Mouse (Mus musculus): ENCODE results near the gene Tnfrsf21.

The Tnfrsf21 gene

DNA sequence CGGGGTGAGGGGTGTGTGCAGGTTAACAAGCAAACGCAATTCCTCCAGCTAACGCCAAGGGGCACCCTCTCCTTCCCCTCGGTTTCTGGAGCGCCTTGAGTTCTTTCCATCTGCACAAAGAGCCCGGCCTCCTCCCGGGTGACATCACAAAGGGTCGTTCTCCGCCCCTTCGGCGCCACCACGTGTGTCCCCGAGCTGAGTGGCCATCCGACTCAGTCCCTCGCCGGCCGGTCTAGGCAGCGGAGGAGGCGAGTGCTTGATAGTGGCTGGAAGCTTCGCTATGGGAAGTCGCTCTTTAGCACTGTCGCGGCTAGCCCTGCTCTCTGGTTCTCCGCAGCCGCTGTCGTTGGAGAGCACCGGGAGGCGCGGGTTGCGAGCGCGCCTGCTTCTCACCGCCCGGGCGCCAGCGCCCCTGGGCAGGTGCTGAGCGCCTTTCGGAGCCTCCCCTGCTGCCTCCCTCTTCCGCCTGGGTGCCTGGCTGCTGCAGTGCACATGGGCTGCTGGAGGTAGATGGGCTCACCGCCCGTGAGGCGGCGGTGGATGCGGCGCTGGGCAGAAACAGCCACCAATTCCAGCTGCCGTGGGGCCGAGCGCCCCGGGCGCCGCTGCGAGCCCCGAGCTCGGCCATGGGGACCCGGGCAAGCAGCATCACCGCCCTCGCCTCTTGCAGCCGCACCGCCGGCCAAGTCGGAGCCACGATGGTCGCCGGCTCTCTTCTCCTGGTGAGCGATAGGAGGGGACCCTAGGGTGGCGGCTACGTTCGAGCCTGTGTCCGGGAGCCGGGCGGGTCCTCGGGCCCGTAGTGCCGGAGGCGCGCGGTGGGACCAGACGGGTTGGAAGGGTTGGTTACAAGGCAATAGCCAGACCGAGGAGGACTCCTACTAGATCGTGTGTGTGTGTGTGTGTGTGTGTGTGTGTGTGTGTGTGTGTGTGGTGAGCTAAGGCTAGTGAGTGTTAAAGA lies at the start of gene Tnfrsf21:
TSS of gene Tnfrsf21 (plus strand) at position 185 of the 961 bp plus-strand sequence.
- peak; percentile 97 for DNase-seq (ENCODE audit: inconsistent ontology term)

DNA sequence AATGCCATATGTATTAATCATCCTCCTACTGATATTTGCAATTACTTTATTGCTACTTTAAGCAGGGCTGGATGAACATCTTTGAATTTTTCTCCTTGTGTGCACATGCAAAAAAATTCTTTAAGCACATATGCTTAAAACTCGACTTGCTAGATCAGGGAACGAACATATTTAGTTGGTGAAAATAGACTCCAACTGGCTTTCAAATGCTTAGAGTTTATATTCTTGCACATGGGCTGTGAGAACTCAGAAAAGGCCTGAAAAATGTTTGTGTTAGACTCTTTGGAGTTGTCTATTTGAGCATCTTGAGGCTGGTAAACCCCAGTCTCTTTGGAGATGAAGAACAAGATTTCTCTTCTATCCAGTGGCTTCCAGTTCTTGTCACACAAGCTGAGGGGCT lies 48.2 kb upstream of the Tnfrsf21 start:
- no peak for DNase-seq (ENCODE audit: inconsistent ontology term)

DNA sequence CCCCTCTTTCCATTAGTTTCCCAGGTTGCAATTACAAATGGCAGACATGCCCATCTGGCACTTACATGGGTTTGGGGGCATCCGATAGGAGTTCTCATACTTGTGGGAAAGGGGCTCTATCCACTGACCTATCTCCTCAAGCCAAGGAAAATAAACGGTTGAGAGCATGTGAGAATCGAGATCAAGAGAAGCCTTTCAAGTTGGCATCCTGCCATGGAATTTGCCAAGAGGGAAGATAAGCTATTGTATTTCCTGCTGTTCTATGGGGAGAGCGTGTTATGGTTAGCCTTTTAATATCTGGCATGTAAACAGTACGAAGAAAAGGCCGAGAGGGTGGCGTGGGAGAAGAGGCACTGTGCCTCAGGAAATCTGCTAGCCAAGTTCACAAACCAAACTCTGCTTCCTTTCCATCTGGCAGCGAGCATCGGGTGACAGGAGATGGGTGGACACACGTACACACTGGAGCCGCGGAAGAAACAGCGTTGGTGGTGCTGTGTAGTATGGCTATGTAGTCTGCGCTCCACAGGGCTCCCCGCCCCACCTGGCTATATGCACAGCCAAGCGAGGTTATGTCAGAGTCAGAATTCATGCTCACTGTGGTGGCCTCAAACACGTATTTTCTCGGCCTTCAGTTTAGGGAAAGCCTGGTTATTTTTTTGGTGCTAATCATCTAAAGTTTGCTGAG lies 40.9 kb upstream of the Tnfrsf21 start:
- no peak for DNase-seq (ENCODE audit: inconsistent ontology term)

DNA sequence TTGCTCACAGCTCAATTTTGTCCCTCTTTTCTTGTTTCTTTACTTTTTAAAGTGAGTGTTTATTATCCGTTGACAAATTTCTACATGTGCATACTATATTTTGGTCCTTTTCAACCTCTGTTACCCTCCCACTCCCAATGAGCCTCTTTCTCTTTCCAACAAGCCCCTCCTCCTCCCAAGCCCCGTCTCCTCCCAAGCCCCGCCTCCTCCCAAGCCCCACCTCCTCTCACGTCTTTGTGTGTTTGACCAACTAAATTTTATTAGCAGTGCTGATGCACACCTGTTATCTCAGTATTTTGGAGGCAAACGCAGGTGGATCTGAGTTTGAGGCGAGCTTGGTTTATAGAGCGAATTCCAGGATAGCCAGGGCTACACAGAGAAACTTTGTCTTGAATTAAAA lies 38.6 kb upstream of the Tnfrsf21 start:
- DNase-seq (ENCODE audit: inconsistent ontology term) = no peak

DNA sequence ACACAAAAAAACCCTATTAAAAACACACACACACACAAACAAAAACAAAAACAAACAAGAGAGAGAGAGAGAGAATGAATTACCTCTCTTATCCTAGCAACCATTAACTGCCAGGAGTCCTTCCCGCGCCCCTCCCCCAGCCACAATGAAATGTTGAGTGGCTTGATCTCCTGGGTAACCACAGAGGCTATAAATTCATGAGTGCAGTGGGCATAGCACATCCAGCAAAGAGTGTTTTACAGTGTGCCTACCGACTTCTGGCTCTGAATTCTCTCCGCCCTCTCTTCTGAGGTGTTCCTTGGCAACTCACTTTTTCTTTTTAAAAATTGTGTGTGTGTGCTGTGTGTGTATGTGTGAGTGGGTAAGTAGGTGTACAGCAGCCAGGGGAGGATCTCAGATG lies 38.0 kb upstream of the Tnfrsf21 start:
- DNase-seq (ENCODE audit: inconsistent ontology term) = no peak

DNA sequence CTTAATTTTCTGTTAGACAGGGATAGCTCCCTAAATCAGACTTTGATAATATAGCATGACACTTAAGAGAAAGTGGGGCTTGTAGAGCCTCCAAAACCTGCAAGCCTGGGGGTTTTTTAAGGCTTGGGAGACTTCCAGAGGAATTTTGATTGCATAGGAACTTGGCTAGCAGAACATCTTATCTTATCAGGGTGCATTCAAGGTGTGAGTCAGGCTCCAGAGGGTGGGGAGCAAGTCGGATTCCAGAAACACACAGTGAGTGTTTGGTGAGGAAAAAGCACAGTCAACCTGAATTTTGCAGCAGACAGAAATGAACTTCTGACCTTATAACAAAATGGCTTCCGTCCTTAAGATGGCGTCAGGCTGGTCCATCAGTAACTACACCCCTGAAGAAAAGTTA lies 34.5 kb upstream of the Tnfrsf21 start:
- no peak for DNase-seq (ENCODE audit: inconsistent ontology term)

DNA sequence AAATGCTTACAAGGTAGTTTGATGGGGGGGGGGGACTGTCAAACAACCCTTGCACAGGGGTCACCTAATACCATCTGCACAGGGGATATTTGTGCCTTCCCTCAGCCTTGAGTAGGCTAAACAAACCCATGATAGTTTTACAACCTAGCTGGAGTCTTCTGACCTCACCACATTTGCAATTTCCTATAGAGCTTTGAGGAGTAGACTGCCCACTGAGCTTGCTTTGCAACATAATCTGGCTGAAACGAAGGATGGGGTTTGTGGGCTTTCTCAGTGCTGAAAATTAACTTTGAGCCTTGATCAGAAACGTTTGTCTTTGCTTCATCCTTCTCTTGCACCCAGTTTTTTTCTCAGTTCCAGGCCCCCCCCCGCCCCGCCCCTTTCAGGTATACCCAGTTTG lies 33.8 kb upstream of the Tnfrsf21 start:
- DNase-seq (ENCODE audit: inconsistent ontology term) = no peak

DNA sequence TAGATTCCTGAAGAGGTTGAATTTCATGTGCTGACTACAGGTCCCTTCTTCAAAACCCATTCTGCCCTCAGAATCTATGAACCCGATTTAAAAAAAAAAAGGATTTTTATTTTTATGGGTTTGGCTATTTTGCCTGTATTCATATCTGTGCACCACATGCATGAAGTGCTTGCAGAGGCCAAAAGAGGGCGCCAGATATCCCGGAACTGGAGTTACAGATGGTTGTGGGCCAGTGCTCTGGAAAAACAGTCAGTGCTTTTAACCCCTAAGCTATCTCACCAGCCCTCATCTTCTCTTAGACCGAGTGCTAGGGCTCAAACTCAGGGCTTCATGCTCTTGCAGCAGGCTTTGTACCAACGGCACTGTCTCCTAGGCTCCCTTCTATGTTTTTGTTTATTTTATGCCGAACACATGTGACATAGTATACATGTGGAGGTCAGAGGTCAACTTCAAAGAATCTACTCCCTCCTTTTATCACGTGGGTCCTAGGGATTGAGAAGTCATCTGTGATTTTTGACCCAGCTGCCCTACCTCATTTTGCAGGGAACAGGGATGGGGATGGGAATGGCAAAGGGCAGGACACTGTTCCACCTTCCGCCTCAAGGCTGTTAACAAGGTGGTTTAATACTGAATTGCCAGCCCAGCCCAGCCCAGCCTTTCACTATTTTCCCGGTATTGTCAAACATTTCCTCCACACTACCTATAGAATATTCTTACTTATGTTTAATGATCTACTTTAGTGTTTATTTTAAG lies 30.3 kb upstream of the Tnfrsf21 start:
- no peak for DNase-seq (ENCODE audit: inconsistent ontology term)

DNA sequence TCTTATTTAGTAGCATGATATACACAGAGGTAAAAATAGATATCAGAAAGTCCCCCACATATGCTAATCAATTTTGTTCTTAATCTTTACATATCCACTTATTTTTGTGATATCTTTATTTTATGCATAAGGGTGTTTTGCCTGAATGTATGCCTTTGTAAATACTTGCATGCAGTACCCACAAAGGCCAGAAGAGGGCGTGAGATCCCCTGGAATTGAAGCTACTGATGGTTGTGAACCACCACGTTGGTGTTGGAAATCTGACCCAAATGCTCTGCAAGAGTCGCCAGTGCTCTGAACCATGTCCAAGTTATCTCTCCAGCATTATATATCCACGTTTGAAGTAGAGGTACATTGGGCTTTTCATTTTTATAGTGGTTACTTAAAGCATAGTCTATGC lies 28.7 kb upstream of the Tnfrsf21 start:
- DNase-seq (ENCODE audit: inconsistent ontology term) = no peak

DNA sequence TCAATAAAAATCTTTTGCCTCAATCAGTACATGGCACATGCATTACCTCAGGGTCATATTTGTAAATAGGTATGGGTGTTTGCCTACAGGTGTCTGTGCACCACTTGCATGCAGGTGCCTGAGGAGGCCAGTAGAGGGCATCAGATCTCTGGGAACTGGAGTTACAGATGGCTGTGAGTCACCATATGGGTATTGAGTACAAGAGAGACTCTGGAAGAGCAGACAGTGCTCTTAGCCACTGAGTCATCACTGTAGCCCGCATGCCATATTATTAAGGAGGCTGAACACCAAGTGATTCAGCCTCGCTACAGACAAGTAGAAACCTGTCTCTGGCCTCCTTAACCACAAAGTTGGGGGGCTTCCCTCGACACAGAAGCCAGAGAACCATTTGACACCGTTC lies 26.4 kb upstream of the Tnfrsf21 start:
- DNase-seq (ENCODE audit: inconsistent ontology term) = peak; percentile 82

DNA sequence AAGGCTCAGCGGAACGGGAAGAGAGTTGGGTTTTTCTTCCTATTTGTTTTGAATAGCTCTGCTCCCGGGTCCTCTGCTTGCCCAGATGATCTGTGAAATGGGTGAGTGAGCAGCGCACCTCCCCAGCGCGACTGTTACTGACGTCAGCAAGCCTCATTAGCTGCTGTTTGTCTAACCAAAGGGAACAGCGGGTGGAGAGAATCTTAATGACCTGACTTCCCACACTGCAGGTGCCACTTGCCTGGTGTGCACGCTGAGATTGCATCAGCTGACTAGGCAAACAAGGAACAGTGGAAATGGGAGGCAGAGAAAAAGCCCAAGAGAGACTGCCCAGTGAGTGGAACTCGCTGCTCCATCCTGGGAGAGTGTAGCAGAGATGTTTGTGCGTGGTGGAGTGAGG lies 25.2 kb upstream of the Tnfrsf21 start:
- DNase-seq (ENCODE audit: inconsistent ontology term) = peak; percentile 11

DNA sequence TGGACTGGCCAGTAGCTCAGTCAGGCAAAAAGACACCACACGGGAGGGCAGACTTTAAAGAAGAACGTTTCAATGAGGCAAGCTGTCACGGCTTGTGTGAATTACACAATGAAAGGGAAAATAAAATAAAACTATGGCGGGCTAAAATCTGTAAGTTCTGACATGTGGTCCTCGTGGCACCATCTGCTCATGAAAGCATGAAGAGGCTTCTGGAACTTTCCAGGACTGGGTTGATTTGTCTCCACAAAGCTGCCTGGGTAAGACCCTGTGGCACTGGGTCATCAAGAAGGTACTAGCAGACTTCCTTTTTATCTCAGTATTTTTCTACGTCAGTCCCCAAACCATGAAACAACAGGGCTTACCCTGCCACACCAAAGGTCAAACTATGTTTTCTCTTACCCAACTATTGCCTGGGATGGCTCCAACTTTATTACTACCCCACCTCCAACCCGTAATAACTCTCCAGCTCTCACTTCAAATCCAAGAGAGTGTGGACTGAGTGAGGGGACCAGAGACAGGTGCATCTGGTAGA lies 16.8 kb upstream of the Tnfrsf21 start:
- no peak for DNase-seq (ENCODE audit: inconsistent ontology term)

DNA sequence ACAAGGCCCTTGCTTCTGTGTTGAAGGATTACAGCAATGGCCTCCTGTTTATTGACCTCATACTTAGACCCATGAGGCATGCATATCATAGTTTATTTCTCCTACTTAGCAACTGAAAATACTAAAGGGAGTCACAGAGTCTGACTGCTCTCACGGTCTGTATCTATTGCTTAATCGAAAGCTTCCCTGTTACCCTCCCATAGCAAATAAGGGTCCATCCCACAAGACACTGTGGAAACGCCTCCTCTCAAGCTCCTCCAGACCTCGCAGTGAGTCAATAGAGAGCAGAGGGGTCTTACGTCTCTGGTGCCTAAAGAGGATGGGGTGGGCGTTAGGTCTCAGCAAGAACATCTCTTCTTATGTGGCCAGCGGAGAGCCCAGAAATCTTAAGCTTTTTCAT lies 15.8 kb upstream of the Tnfrsf21 start:
- no peak for DNase-seq (ENCODE audit: inconsistent ontology term)

DNA sequence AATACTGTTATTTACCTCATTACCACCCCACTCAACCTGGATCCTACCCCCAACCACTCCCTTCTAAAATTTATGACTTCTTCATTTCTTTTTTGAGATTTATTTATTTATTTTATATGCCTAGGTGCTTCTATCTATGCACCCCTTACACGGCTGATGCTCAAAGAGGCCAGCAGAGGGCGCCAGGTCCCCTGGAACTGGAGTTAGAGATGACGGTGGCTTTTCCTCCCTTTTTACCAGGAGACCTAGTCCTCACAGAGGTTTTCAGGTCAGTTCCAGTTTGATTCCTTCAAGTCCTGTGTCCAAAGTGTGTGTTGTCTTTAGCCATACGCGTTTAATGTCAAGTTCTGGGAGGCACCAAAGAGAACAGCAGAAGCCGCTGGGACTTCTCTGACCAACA lies 3.6 kb upstream of the Tnfrsf21 start:
- peak; percentile 68 for DNase-seq (ENCODE audit: inconsistent ontology term)

DNA sequence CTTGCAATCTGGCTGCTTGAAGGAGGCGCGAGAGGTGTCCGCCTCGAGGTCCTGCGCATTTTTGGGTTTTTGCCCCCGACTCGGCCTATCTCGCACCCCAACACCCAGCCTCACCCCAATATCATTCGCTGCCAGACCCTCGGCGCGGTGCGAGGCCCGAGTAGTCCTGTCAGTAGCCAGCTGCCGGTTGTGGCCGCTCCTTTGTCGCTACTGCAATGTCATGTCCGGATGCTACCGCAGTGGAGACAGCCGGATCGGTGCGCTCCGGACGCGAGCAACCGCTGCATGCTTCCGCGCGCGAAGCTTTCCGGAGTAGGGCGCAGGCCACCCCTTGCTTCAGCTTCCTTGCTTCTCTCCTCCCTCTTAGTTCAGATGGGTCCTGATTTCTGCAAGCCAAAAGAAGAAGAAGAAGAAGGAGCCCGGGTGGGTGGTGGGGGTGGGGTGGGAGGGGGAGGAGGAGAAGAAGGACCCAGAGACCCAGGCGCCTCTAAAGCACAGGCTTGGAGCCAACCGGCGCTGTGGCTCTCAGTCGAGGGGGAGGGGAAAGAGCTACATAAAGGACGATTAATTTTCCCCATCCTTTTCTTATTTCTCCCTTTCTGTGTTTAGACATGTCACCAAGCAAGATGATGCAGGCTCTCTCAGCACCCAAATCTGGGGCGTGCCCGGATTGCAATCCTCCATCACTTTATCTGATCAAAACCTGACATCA lies 1.1 kb downstream of the Tnfrsf21 start:
- DNase-seq (ENCODE audit: inconsistent ontology term) = peak; percentile 62

DNA sequence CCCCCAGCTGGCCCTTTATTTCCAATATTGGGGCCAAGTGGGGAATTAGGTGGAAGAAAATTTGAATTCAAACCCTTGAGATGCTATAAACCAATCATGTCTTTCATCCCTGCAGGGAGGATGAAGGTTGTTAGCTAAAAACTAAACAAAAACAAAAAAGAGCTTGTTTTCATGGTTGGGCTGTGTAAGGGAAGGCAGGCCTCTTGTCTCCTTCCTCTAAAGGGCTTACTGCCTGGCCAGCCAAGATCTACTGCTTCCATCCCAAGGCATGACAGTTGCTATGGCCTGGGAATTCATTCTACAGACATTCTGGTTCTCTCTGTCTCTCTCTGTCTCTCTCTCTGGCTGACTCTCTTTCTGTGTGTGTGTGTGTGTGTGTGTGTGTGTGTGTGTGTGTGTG lies 1.7 kb downstream of the Tnfrsf21 start:
- no peak for DNase-seq (ENCODE audit: inconsistent ontology term)

DNA sequence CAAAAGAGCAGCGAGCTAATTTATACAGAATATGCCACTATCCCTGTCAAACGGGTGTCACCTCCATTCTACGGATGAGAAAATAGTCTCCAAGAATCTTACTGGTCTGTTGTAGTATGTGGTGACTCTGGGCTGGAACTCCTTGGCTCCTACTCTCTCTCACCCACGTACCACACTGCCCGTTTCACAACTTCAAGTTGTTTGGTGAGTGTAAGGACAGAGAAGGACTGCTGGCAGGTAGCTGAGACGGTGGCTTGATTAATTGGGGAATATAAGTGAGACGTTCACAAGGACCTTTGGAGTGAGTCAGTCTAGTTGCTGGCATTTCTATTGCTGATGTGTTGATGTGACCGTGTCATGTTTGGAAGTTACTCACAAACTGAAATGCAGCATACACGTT lies 3.3 kb downstream of the Tnfrsf21 start:
- no peak for DNase-seq (ENCODE audit: inconsistent ontology term)

DNA sequence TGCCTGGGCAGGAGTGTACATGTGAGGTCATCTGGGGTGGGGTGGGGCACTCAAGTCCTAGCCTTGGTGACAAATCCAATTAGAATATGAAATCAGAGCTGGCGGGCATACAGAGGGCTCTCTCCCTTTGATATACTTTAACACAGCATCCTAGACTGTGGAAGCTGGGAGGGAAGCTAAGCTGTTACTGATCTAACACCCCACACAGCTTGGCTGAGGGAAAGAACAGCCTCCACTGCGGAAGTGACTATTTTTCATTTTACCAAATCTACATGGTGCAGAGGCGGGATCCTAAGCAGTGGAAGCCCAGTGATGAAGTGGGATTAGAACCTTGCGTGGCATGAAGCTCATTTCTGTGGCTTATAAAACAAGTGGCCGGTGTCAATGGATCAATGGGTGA lies 4.7 kb downstream of the Tnfrsf21 start:
- DNase-seq (ENCODE audit: inconsistent ontology term) = no peak

DNA sequence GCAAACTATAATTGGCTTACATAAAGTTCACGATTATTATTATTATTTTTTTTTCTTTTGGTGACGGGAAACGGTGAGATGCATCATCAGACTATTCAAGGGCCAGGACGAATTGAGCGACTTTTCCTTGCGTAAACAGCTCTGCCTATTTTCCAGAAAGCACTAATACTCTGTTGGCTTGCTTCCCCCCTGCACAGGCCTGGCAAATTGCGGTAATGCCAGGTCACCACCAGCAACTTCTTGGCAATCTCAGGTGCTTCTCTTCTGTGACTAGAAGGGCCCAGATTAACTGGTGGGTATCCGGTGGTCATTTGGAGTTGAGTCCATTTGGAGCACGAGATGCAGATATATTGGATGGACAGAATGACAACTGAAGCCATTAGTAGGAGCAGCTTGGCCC lies 5.7 kb downstream of the Tnfrsf21 start:
- DNase-seq (ENCODE audit: inconsistent ontology term) = no peak

DNA sequence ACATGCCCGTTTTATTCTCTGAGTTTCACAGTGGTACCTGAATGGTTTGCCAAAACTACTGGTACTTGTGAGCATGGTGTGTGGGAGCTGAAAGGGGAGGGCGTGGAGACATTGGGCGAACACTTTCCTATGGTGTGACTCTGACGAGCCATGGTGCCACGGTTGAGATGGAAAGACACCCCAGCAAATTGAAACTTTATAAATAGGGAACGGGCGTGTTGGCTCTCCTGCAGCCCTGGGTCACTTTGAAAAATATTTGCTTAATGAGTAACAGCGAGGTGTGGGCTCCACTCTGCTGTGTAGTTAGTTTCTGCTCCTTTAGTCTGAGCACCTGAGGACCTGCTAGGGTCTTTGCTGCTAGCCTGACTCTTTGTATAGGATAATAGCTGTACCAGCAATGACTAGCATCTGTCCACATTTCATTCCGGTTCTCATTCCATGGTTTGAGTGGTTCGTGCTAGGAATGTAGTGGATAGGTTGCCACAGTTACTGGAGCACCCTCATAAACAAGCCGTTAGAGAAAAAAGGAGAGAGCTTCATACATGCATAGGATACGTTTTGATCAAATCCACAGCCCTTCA lies 7.4 kb downstream of the Tnfrsf21 start:
- no peak for DNase-seq (ENCODE audit: inconsistent ontology term)

DNA sequence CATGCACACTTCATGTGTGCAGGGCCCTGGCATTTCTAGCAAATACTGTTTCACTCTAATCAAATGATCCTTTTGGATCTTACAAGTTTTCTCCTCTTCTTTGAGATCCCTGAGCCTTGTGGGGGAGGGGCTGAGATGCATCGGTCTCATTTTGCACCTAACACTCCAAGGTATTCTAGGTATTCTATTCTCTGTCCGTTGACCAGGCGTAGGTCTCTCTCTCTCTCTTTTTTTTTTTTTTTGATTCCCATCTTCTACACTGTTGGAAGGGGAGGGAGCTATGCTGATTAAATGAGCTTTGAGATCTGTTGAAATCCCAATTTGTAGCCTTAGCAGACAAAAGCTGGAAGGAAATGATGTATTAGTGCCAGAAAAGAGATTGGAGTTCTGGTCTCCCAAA lies 8.2 kb downstream of the Tnfrsf21 start:
- no peak for DNase-seq (ENCODE audit: inconsistent ontology term)
